ENCODE assay signal across 7 mouse cellular contexts in the genomic region with DNA sequence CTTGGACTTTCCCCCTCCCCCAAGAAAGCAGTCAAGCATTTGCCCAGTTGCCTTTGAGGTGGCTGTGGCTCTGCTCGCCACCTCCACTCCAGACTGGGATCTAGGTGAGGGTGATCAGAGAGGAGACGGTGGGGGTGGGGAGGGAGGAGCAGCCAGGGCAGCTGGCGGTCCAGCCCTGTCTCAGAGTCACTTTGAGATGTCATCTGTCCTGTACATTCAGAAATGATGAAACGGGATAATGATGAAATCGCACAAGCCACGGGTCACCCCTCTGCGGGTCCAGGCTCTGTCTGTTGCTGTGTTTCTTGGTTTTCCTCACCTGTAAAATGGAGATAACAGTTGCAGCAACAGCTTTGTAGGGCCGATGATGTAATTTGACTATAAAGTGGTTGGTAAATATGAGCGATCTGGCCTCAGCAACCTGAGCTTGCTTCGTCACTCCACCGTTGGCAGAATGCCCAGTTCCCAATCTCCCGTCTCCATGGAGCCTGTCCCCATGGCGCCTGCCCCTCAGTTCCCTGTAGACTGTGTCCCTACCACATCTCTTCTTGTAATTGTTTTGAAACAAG. TPM values are rescaled to one million over a fixed set of nuclear protein-coding genes. Genes with fewer than 3 reads are reported as not detected.
DNase-seq lines count a peak whose midpoint lies in the region; ATAC-seq and TF ChIP-seq lines count a peak whose summit lies in the region.

No protein-coding gene starts in this region.

- peaks cover 15% of the 10 kb centered on the region for H3K4me1 ChIP-seq in hindbrain, postnatal 0 days (ENCODE audit: insufficient read depth, low read length)

- H3K9ac ChIP-seq in hindbrain, postnatal 0 days (replicated peaks; ENCODE audit: low read length), result 0 out of 2 replicates have a peak overlapping the region, but pooled peaks have one; percentile 2

- ATAC-seq in hindbrain, postnatal 0 days, result peak; percentile 57
- ATAC-seq in megakaryocyte-erythroid progenitor cell, adult 5-6 weeks (replicated peaks; ENCODE audit: low FRiP score, low TSS enrichment, poor library complexity, severe bottlenecking), result peak; percentile 88

- 30% methylated on average over 13 of the region's 13 CpGs for WGBS in hindbrain, postnatal 0 days

- no peaks in the 10 kb centered on the region for H3K9me3 ChIP-seq in hindbrain, postnatal 0 days (ENCODE audit: low read length)

- peak overlapping the region; percentile 22 for H3K4me3 ChIP-seq in hindbrain, postnatal 0 days (ENCODE audit: low read length)

- H3K4me2 ChIP-seq in hindbrain, postnatal 0 days (ENCODE audit: low read depth, low read length), result peak overlapping the region; percentile 55

- peak overlapping the region; percentile 90 for H3K27ac ChIP-seq in hindbrain, postnatal 0 days

- no peaks in the 10 kb centered on the region for H3K36me3 ChIP-seq in hindbrain, postnatal 0 days (ENCODE audit: insufficient read depth, low read length)

- DNase-seq in adrenal gland, adult (ENCODE audit: inconsistent age in 2 of 2, low spot score in 1 of 2), result peak; percentile 91 to 95
- peak; percentile 80 for DNase-seq in cerebellum, adult 9-11 months
- peak; percentile 60 for DNase-seq in gastrocnemius, postnatal 10 days
- DNase-seq in hindbrain, postnatal 0 days (ENCODE audit: low spot score), result peak; percentile 75
- peak; percentile 72 for DNase-seq in left cerebral cortex, postnatal 25 days (ENCODE audit: low spot score in 2 of 2)
- DNase-seq in spleen, postnatal 10 days (ENCODE audit: low spot score in 2 of 2), result peak; percentile 81 to 90

- no peak for TF ChIP-seq CTCF in hindbrain, postnatal 0 days (IDR thresholded peaks at IDR 0.05; ENCODE audit: low read depth)

- intact Hi-C loops in left cerebral cortex, postnatal 25 days (cut with DNase I), result no loop called here

- no peaks in the 10 kb centered on the region for H3K27me3 ChIP-seq in hindbrain, postnatal 0 days (ENCODE audit: insufficient read depth, low read length)

RNA-seq across cellular contexts. Expression of gene Ddit4, which starts 8.1 kb away (rescaled TPM):
- 10 to 100 TPM; 14.2 to 39.1 TPM for total RNA-seq in gastrocnemius, postnatal 10 days (2021)
- total RNA-seq in hindbrain, postnatal 0 days (2014; rRNA removed), result 55.9 and 76.6 TPM in 2 replicates
- polyA plus RNA-seq in hindbrain, postnatal 0 days (2015; fragmentation: Nextera tagmentation; extraction: Ambion mirVana), result 55.2 and 56.9 TPM in 2 replicates
- 10 to 100 TPM; 40.8 to 42.6 TPM for total RNA-seq in left cerebral cortex, postnatal 25 days (2021)
- 2.0 and 3.0 TPM in 2 replicates for total RNA-seq in megakaryocyte-erythroid progenitor cell, adult 5-6 weeks (2014; fragmentation: Nextera tagmentation)
- total RNA-seq in megakaryocyte-erythroid progenitor cell, adult 5-6 weeks (2017), result 2.0 and 4.4 TPM in 2 replicates

RNA-seq across cellular contexts. Expression of gene Ascc1, which starts 59.1 kb away (rescaled TPM):
- total RNA-seq in gastrocnemius, postnatal 10 days (2021), result 10 to 100 TPM; 12.4 to 13.5 TPM
- total RNA-seq in hindbrain, postnatal 0 days (2014; rRNA removed), result 10.6 and 11.5 TPM in 2 replicates
- 41.8 and 42.9 TPM in 2 replicates for polyA plus RNA-seq in hindbrain, postnatal 0 days (2015; fragmentation: Nextera tagmentation; extraction: Ambion mirVana)
- 10 to 100 TPM; 15.1 to 15.5 TPM for total RNA-seq in left cerebral cortex, postnatal 25 days (2021)
- total RNA-seq in megakaryocyte-erythroid progenitor cell, adult 5-6 weeks (2014; fragmentation: Nextera tagmentation), result 30.8 and 36.1 TPM in 2 replicates
- total RNA-seq in megakaryocyte-erythroid progenitor cell, adult 5-6 weeks (2017), result 34.3 and 34.7 TPM in 2 replicates

RNA-seq across cellular contexts. Expression of gene Anapc16, which starts 59.4 kb away (rescaled TPM):
- 10 to 100 TPM; 39.7 to 40.1 TPM for total RNA-seq in gastrocnemius, postnatal 10 days (2021)
- total RNA-seq in hindbrain, postnatal 0 days (2014; rRNA removed), result 62.6 and 70.1 TPM in 2 replicates
- polyA plus RNA-seq in hindbrain, postnatal 0 days (2015; fragmentation: Nextera tagmentation; extraction: Ambion mirVana), result 132 and 133 TPM in 2 replicates
- 10 to 100 TPM; 62.9 to 63.5 TPM for total RNA-seq in left cerebral cortex, postnatal 25 days (2021)
- total RNA-seq in megakaryocyte-erythroid progenitor cell, adult 5-6 weeks (2014; fragmentation: Nextera tagmentation), result 59.5 and 72.3 TPM in 2 replicates
- 42.1 and 43.2 TPM in 2 replicates for total RNA-seq in megakaryocyte-erythroid progenitor cell, adult 5-6 weeks (2017)

Comparison
In these comparisons a context has a peak if more than half of its experiments do, and no peak if none do; other contexts are left out.
1. Peak in every context shown above with its lines: DNase-seq, ATAC-seq, H3K4me3 ChIP-seq and H3K27ac ChIP-seq.